Mouse (Mus musculus): ENCODE measurements around the gene Thap4. TPM values are rescaled to one million over a fixed set of nuclear protein-coding genes. Genes with fewer than 3 reads are reported as not detected.

The Thap4 gene
- total and polyA plus RNA-seq, 3 experiments, result 35.8 to 52.4 (median 50.2) TPM

- H3K27ac ChIP-seq (ENCODE audit: insufficient read depth, low read depth), result no peak overlapping the region
- in situ Hi-C loops (cut with MboI; ENCODE audit: low pct_ligation_motif_present, low pct_unique_long_range_greater_than_20kb, low sequenced_read_pairs) (loop anchor here (25.0 kb wide), 1 partner anchor 529 kb away; no protein-coding TSS in a partner anchor), dilution Hi-C loops (cut with MboI; ENCODE audit: extremely low pct_ligation_motif_present, extremely low pct_unique_long_range_greater_than_20kb, low sequenced_read_pairs) (no loop called here)
- H3K79me2 ChIP-seq (replicated peaks; ENCODE audit: control insufficient read depth, extremely low read depth, insufficient read depth, poor library complexity, severe bottlenecking), result no peaks in the 10 kb centered on the region
- no peak overlapping the region for H3K4me2 ChIP-seq (ENCODE audit: insufficient read depth, low read depth, poor library complexity, severe bottlenecking)
- H3K9me3 ChIP-seq (replicated peaks; ENCODE audit: low read length), result no peaks in the 10 kb centered on the region
- no peaks in the 10 kb centered on the region for H3K27me3 ChIP-seq (replicated peaks)
- H3K9ac ChIP-seq (ENCODE audit: insufficient read depth, low read depth), result no peak overlapping the region
- no peak overlapping the region for H3K4me3 ChIP-seq (replicated peaks in 1 of 3; ENCODE audit: low read depth in 2 of 3, low read length in 2 of 3, poor library complexity in 1 of 3)
- DNase-seq (ENCODE audit: extremely low read depth), result no peak
- peaks cover 0 to 11% of the 10 kb centered on the region in 2 experiments; a peak in 2 of 4 replicates for H3K4me1 ChIP-seq (ENCODE audit: control insufficient read depth in 1 of 2, insufficient read depth in 2 of 2)
- peaks cover 46 to 89% of the 10 kb centered on the region in 2 experiments for H3K36me3 ChIP-seq (replicated peaks in 1 of 2; ENCODE audit: control insufficient read depth in 1 of 2, insufficient read depth in 1 of 2, low read length in 1 of 2)
- TF ChIP-seq ZMIZ1 (IDR thresholded peaks at IDR 0.05; ENCODE audit: low read depth, low read length), result no peak
- no peak for TF ChIP-seq KAT2A (IDR thresholded peaks at IDR 0.05; ENCODE audit: insufficient replicate concordance, low read length)
- no peak for TF ChIP-seq PAX5 (IDR thresholded peaks at IDR 0.05; ENCODE audit: low read length)
- no peak for TF ChIP-seq POLR2A (IDR thresholded peaks at IDR 0.05; ENCODE audit: low read depth, low read length)
These were observed 38.5 kb downstream of the Thap4 start for GRCm38 (mm10) chr1:93716166-93716565.

DNA sequence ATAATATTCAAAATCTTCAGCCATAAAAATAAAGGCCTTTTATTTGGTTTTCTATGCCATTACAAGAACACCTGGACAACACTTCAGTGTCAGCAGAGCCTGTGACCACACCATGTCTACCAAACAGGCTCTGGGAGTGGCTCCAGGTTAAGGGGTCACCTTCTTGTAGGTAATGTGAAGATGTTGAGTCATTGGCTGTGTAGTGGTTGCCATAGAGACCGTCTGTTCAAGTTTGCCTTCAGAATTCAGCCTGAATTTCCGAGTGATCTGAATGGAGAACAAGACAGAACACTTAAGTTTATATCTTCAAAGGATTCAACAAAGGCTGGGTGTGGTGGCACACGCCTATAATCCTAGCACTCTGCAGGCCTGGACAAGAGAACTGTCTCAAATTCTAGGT, 49.3 kb downstream of the Thap4 start:
- Histone ChIP-seq H3K4me2 (ENCODE audit: insufficient read depth, low read depth, poor library complexity, severe bottlenecking) (no peak overlapping the region), H3K36me3 (replicated peaks in 1 of 2; ENCODE audit: control insufficient read depth in 1 of 2, insufficient read depth in 1 of 2, low read length in 1 of 2) (peaks cover 26 to 57% of the 10 kb centered on the region in 2 experiments), H3K27me3 (replicated peaks) (no peaks in the 10 kb centered on the region), H3K4me1 (ENCODE audit: control insufficient read depth in 1 of 2, insufficient read depth in 2 of 2) (no peaks in the 10 kb centered on the region), H3K9me3 (replicated peaks; ENCODE audit: low read length) (no peaks in the 10 kb centered on the region), H3K79me2 (replicated peaks; ENCODE audit: control insufficient read depth, extremely low read depth, insufficient read depth, poor library complexity, severe bottlenecking) (no peaks in the 10 kb centered on the region), H3K27ac (ENCODE audit: insufficient read depth, low read depth) (no peak overlapping the region), H3K9ac (ENCODE audit: insufficient read depth, low read depth) (no peak overlapping the region), H3K4me3 (replicated peaks in 1 of 3; ENCODE audit: low read depth in 2 of 3, low read length in 2 of 3, poor library complexity in 1 of 3) (no peak overlapping the region)
- in situ Hi-C loops (cut with MboI; ENCODE audit: low pct_ligation_motif_present, low pct_unique_long_range_greater_than_20kb, low sequenced_read_pairs) (loop anchor here (25.0 kb wide), 1 partner anchor 518 kb away; no protein-coding TSS in a partner anchor), dilution Hi-C loops (cut with MboI; ENCODE audit: extremely low pct_ligation_motif_present, extremely low pct_unique_long_range_greater_than_20kb, low sequenced_read_pairs) (no loop called here)
- TF ChIP-seq NRF1 (IDR thresholded peaks at IDR 0.05; ENCODE audit: low read depth, low read length) (no peak), MAZ (IDR thresholded peaks at IDR 0.05; ENCODE audit: low read depth, low read length) (no peak), CHD1 (IDR thresholded peaks at IDR 0.05; ENCODE audit: low read depth, low read length) (no peak), MAX (IDR thresholded peaks at IDR 0.05; ENCODE audit: low read length) (no peak), SIN3A (IDR thresholded peaks at IDR 0.05; ENCODE audit: low read length) (no peak), ZNF384 (IDR thresholded peaks at IDR 0.05; ENCODE audit: low read depth, low read length) (no peak), POLR2A (IDR thresholded peaks at IDR 0.05; ENCODE audit: low read depth, low read length) (no peak), JUND (conservative IDR thresholded peaks at IDR 0.05; ENCODE audit: low read depth, low read length) (no peak), USF2 (conservative IDR thresholded peaks at IDR 0.05; ENCODE audit: low read depth, low read length) (no peak), RAD21 (IDR thresholded peaks at IDR 0.05; ENCODE audit: low read depth, low read length) (no peak), CHD2 (IDR thresholded peaks at IDR 0.05; ENCODE audit: low read length) (no peak), MYC (IDR thresholded peaks at IDR 0.05; ENCODE audit: low read depth, low read length) (no peak), MAFK (IDR thresholded peaks at IDR 0.05; ENCODE audit: insufficient replicate concordance, low read length) (no peak), MEF2A (IDR thresholded peaks at IDR 0.05; ENCODE audit: borderline replicate concordance, low read depth, low read length) (no peak), USF1 (IDR thresholded peaks at IDR 0.05; ENCODE audit: low read depth, low read length) (no peak), KAT2A (IDR thresholded peaks at IDR 0.05; ENCODE audit: insufficient replicate concordance, low read length) (no peak), PAX5 (IDR thresholded peaks at IDR 0.05; ENCODE audit: low read length) (no peak), CTCF (conservative IDR thresholded peaks at IDR 0.05 in 1 of 2, IDR thresholded peaks at IDR 0.05 in 1 of 2; ENCODE audit: low read depth in 2 of 2, low read length in 2 of 2) (no peak)
- DNase-seq (ENCODE audit: extremely low read depth), result no peak
